ENCODE assay signal across 8 mouse cellular contexts in genomic region chr17:85800357-85801078, GRCm38 (mm10).
DNase-seq lines count a peak whose midpoint lies in the region; ATAC-seq lines count a peak whose summit lies in the region.

No protein-coding gene starts in this region.

- under 1% methylated on average over 44 of the region's 44 CpGs for WGBS in embryonic facial prominence, embryonic 10.5 days
- 1% methylated on average over 44 of the region's 44 CpGs for WGBS in hindbrain, embryonic 14.5 days
- WGBS in midbrain, embryonic 13.5 days = 2% methylated on average over 38 of the region's 44 CpGs

- H3K27me3 ChIP-seq in embryonic facial prominence, embryonic 10.5 days (replicated peaks; ENCODE audit: low read depth, poor library complexity, severe bottlenecking) = peaks cover 99% of the 10 kb centered on the region
- peaks cover 93% of the 10 kb centered on the region for H3K27me3 ChIP-seq in hindbrain, embryonic 14.5 days (ENCODE audit: control insufficient read depth, insufficient read depth, low read length)
- H3K27me3 ChIP-seq in midbrain, embryonic 13.5 days = peaks cover 90% of the 10 kb centered on the region

- H3K4me2 ChIP-seq in hindbrain, embryonic 14.5 days (replicated peaks) = peak overlapping the region; percentile 84
- H3K4me2 ChIP-seq in midbrain, embryonic 13.5 days (replicated peaks) = peak overlapping the region; percentile 86

- H3K27ac ChIP-seq in embryonic facial prominence, embryonic 10.5 days (replicated peaks) = peak overlapping the region; percentile 91
- H3K27ac ChIP-seq in hindbrain, embryonic 14.5 days = no peak overlapping the region
- no peak overlapping the region for H3K27ac ChIP-seq in midbrain, embryonic 13.5 days

- DNase-seq in kidney, adult 18-20 months = peak; percentile 6
- no peak for DNase-seq in kidney, adult 9 months
- peak; percentile 74 for DNase-seq in embryonic facial prominence, embryonic 10.5 days (ENCODE audit: low spot score)
- DNase-seq in hindbrain, embryonic 14.5 days (ENCODE audit: low spot score) = no peak
- no peak for DNase-seq in testis, postnatal 14 days (ENCODE audit: low spot score)
- no peak for DNase-seq in layer of hippocampus, postnatal 14 days (ENCODE audit: low spot score in 2 of 2)
- no peak for DNase-seq in adrenal gland, postnatal 10 days

- no peaks in the 10 kb centered on the region for H3K9me3 ChIP-seq in embryonic facial prominence, embryonic 10.5 days
- no peaks in the 10 kb centered on the region for H3K9me3 ChIP-seq in hindbrain, embryonic 14.5 days (ENCODE audit: control insufficient read depth, low read length)
- no peaks in the 10 kb centered on the region for H3K9me3 ChIP-seq in midbrain, embryonic 13.5 days

- H3K4me1 ChIP-seq in embryonic facial prominence, embryonic 10.5 days = peaks cover 78% of the 10 kb centered on the region
- peaks cover 7% of the 10 kb centered on the region for H3K4me1 ChIP-seq in hindbrain, embryonic 14.5 days (replicated peaks; ENCODE audit: control insufficient read depth, insufficient read depth, low read length)
- peaks cover 22% of the 10 kb centered on the region for H3K4me1 ChIP-seq in midbrain, embryonic 13.5 days (replicated peaks)

- ATAC-seq in hindbrain, embryonic 14.5 days (ENCODE audit: low FRiP score) = peak; percentile 46; the same call in 1 of the 2 replicates
- ATAC-seq in midbrain, embryonic 13.5 days = peak; percentile 68

- H3K9ac ChIP-seq in hindbrain, embryonic 14.5 days = peak overlapping the region; percentile 55
- peak overlapping the region; percentile 53 for H3K9ac ChIP-seq in midbrain, embryonic 13.5 days (replicated peaks)

- no peaks in the 10 kb centered on the region for H3K36me3 ChIP-seq in embryonic facial prominence, embryonic 10.5 days (replicated peaks)
- H3K36me3 ChIP-seq in hindbrain, embryonic 14.5 days (replicated peaks; ENCODE audit: control insufficient read depth, insufficient read depth) = no peaks in the 10 kb centered on the region
- no peaks in the 10 kb centered on the region for H3K36me3 ChIP-seq in midbrain, embryonic 13.5 days

- peak overlapping the region; percentile 73 for H3K4me3 ChIP-seq in embryonic facial prominence, embryonic 10.5 days
- peak overlapping the region; percentile 36 for H3K4me3 ChIP-seq in hindbrain, embryonic 14.5 days (replicated peaks; ENCODE audit: low read length)
- peak overlapping the region; percentile 43 for H3K4me3 ChIP-seq in midbrain, embryonic 13.5 days (replicated peaks)

Comparison
In these comparisons a context has a peak if more than half of its experiments do, and no peak if none do; other contexts are left out.
1. DNase-seq: peak in kidney, adult 18-20 months (single experiment) and embryonic facial prominence, embryonic 10.5 days (single experiment); none in kidney, adult 9 months (single experiment), hindbrain, embryonic 14.5 days (single experiment), testis, postnatal 14 days (single experiment), layer of hippocampus, postnatal 14 days (0 of 2) and adrenal gland, postnatal 10 days (single experiment).
2. Peak in every context shown above with its lines, with median percentiles within 50 percentile points of each other: H3K4me3 ChIP-seq.